Mouse (Mus musculus) layer of hippocampus, adult 6 months (tissue): Measurements from ENCODE around the gene Cdt1. TPM values are rescaled to one million over a fixed set of nuclear protein-coding genes. Genes with fewer than 3 reads are reported as not detected.

Experiments used
- long read RNA-seq, 2 experiments: library from polyadenylated mRNA; unstranded; transcript quantifications; one replicate each; pipeline ENCODE4 v2.0.0; 2019 to 2020
- microRNA-seq: library from miRNA; unstranded; fragments of <30 nt; microRNA quantifications from one replicate; pipeline ENCODE4 v1.2.0, GENCODE M21; 2020
- polyA plus RNA-seq: library from polyadenylated mRNA; unstranded; fragments of <200 nt; fragmentation: Nextera tagmentation; gene quantifications from 2 replicates; pipeline ENCODE4 v1.2.3, GENCODE M21; 2021

The Cdt1 gene
- polyA plus RNA-seq = 1.1 and 1.4 TPM in 2 replicates
- long read RNA-seq, experiment 1, partial matches to known transcripts = 1 of 4 reads
- long read RNA-seq, experiment 1, other reads (novel, unspliced or antisense) = 0 of 4 reads
- long read RNA-seq, experiment 2, transcript Cdt1-201 (10 exons, 2,189 nt) = major isoform, 10 of 11 reads
- long read RNA-seq, experiment 2, partial matches to known transcripts = 0 of 11 reads
- long read RNA-seq, experiment 2, other reads (novel, unspliced or antisense) = 1 of 11 reads

GRCm38 (mm10) chr8:122567361-122568108, at the start of gene Cdt1:
Cdt1 (plus strand) TSS chr8:122568015.

GRCm38 (mm10) chr8:122551265-122552051, 16.4 kb upstream of the Cdt1 start, which contains the start of gene Piezo1:
Piezo1 (minus strand) TSS chr8:122551329.

GRCm38 (mm10) chr8:122576648-122577022, 8.8 kb downstream of the Cdt1 start, which contains the start of gene Aprt:
Aprt (minus strand) TSS chr8:122576909.

GRCm38 (mm10) chr8:122611295-122612133, 43.7 kb downstream of the Cdt1 start, which contains the start of the genes Galns and Trappc2l:
Galns (minus strand) TSS chr8:122611463.
Trappc2l (plus strand) TSS chr8:122611640.

GRCm38 (mm10) chr8:122622727-122623126, 54.9 kb downstream of the Cdt1 start, which contains the start of gene Pabpn1l:
Pabpn1l (minus strand) TSS chr8:122622739.

Small RNAs within 50 kb of the gene (microRNA-seq; reads per million reads assigned to microRNA genes)
- not detected for gene Mir6396

Other genes starting within 250 kb of the Cdt1 start
- 0.10 TPM in 1 of 2 replicates, not detected in the other for gene Trhr2, start 207.3 kb upstream of the Cdt1 start, polyA plus RNA-seq
- 4.1 and 4.5 TPM in 2 replicates for gene Zc3h18, start 191.4 kb upstream of the Cdt1 start, polyA plus RNA-seq
- gene Il17c, start 146.0 kb upstream of the Cdt1 start, polyA plus RNA-seq = not detected in 2 replicates
- 38.7 and 50.1 TPM in 2 replicates for gene Cyba, start 135.1 kb upstream of the Cdt1 start, polyA plus RNA-seq
- gene Mvd, start 124.6 kb upstream of the Cdt1 start, polyA plus RNA-seq = 29.1 and 29.9 TPM in 2 replicates
- not detected in 2 replicates for gene Snai3, start 107.3 kb upstream of the Cdt1 start, polyA plus RNA-seq
- gene Rnf166, start 92.0 kb upstream of the Cdt1 start, polyA plus RNA-seq = 21.5 and 23.2 TPM in 2 replicates
- 21.3 and 21.5 TPM in 2 replicates for gene Ctu2, start 91.9 kb upstream of the Cdt1 start, polyA plus RNA-seq
- 0.84 and 1.2 TPM in 2 replicates for gene Piezo1, start 16.7 kb upstream of the Cdt1 start, polyA plus RNA-seq
- 158 and 170 TPM in 2 replicates for gene Aprt, start 8.9 kb downstream of the Cdt1 start, polyA plus RNA-seq
- 4.3 and 4.6 TPM in 2 replicates for gene Galns, start 43.4 kb downstream of the Cdt1 start, polyA plus RNA-seq
- gene Trappc2l, start 43.6 kb downstream of the Cdt1 start, polyA plus RNA-seq = 195 and 238 TPM in 2 replicates
- not detected in 2 replicates for gene Pabpn1l, start 54.7 kb downstream of the Cdt1 start, polyA plus RNA-seq
- 3.1 and 4.1 TPM in 2 replicates for gene Cbfa2t3, start 131.1 kb downstream of the Cdt1 start, polyA plus RNA-seq
- gene Acsf3, start 207.5 kb downstream of the Cdt1 start, polyA plus RNA-seq = 3.8 and 4.4 TPM in 2 replicates